Mouse (Mus musculus): ENCODE measurements around the gene Ephb2. TPM values are rescaled to one million over a fixed set of nuclear protein-coding genes. Genes with fewer than 3 reads are reported as not detected.

Gene Ephb2
- polyA plus RNA-seq, 1 experiment from 2014 or later: 1.3 TPM

Small RNAs within 50 kb of the gene (microRNA-seq; reads per million reads assigned to microRNA genes)
- not detected for gene Gm22180

Other genes starting within 250 kb of the Ephb2 start
- gene Kdm1a, start 233.3 kb downstream of the Ephb2 start, polyA plus RNA-seq (2015; fragmentation: Nextera tagmentation; extraction: Ambion mirVana): 21.4 and 26.3 TPM in 2 replicates
- gene Tex46, start 225.6 kb downstream of the Ephb2 start, polyA plus RNA-seq (2015; fragmentation: Nextera tagmentation; extraction: Ambion mirVana): not detected in 2 replicates
- gene Lactbl1, start 213.4 kb downstream of the Ephb2 start, polyA plus RNA-seq (2015; fragmentation: Nextera tagmentation; extraction: Ambion mirVana): not detected in 2 replicates
- 43.1 and 60.2 TPM in 2 replicates for gene C1qb, start 50.2 kb upstream of the Ephb2 start, polyA plus RNA-seq (2015; fragmentation: Nextera tagmentation; extraction: Ambion mirVana)
- gene C1qc, start 57.1 kb upstream of the Ephb2 start, polyA plus RNA-seq (2015; fragmentation: Nextera tagmentation; extraction: Ambion mirVana): 23.8 and 32.9 TPM in 2 replicates
- gene C1qa, start 62.8 kb upstream of the Ephb2 start, polyA plus RNA-seq (2015; fragmentation: Nextera tagmentation; extraction: Ambion mirVana): 30.7 and 36.8 TPM in 2 replicates
- gene Epha8, start 120.8 kb upstream of the Ephb2 start, polyA plus RNA-seq (2015; fragmentation: Nextera tagmentation; extraction: Ambion mirVana): 0.04 and 0.08 TPM in 2 replicates
- gene Zbtb40, start 212.8 kb upstream of the Ephb2 start, polyA plus RNA-seq (2015; fragmentation: Nextera tagmentation; extraction: Ambion mirVana): 2.4 and 3.2 TPM in 2 replicates

Data from heart, embryonic 15.5 days (tissue).